Mouse (Mus musculus) adrenal gland, postnatal 25 days (tissue): ENCODE measurements around the gene Ptf1a. TPM values are rescaled to one million over a fixed set of nuclear protein-coding genes. Genes with fewer than 3 reads are reported as not detected.

Experiments used
- DNase-seq: peaks from one replicate; pipeline ENCODE4 v3.0.0; 2021; ENCODE audit warnings: mixed read lengths
- total RNA-seq: library from RNA; stranded (reverse); gene quantifications from 2 replicates; pipeline ENCODE4 v1.2.3, GENCODE M21; 2021

The Ptf1a gene
- total RNA-seq, 1 experiment from 2014 or later = not detected

DNA sequence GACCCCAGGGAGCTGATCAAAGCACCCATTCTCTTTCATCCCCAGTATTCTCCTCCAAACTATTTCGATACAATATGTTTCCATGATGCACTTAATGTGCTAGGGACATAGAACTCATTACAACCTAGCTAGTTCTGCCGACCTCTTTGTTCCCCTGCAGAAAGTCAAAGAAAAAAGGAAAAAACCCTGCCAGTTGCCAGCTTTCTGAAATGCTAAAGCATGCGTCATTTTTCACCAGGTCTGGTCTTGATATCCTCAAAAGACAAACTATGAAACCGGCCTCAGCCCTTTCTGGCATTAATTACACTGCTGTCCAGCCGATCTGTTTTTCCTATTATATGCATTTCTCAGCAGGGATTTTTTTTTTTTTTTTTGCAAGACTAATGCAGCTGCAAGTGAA lies 9.8 kb downstream of the Ptf1a start:
- DNase-seq = no peak

DNA sequence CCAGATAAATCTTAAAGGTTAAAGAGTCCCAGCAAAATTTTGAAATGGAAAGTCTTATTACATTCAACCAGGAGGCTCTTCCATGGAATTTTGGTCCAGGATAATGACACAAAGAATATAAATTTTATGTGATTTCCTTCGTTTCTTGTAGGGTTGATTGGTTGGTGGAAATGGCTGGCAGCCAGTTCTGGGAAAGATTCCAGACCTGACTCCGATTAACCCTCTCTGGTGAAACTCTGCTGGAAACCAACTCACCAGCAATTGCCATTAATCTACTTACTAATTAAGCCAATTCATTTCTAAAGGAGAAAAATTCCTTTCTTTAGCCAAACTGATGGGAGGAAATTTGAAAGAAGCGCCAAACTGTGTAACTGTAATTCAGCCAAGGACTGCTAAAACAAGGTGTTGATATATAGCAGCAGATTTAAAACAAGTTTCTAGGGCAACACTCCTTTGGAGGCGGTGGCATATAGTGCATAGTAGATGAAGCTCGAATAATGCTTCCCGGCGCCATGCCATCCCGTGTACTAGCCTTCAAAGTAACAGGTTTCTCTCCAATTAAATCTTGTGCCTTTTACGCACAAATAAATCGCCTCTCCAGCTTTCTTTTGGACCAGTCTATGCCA lies 10.5 kb downstream of the Ptf1a start:
- DNase-seq = no peak

DNA sequence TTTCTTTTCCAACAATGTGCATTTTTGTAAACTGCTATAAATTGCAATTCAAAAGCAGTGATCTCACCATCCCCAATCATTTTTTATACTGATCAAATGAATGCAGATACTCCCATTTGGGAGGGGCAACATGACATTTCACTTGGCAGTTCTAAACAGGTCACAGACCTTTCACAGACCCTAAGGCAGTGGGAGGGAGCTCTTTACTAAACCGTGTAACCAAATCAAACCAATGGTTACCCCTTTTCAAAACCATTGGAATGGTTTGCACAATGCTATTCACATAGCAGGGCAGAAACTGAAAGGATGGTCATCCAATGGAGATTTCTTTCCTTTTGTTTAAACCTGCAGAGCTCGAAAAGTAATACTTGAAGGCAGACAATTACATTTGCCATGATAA lies 13.3 kb downstream of the Ptf1a start:
- DNase-seq = no peak

DNA sequence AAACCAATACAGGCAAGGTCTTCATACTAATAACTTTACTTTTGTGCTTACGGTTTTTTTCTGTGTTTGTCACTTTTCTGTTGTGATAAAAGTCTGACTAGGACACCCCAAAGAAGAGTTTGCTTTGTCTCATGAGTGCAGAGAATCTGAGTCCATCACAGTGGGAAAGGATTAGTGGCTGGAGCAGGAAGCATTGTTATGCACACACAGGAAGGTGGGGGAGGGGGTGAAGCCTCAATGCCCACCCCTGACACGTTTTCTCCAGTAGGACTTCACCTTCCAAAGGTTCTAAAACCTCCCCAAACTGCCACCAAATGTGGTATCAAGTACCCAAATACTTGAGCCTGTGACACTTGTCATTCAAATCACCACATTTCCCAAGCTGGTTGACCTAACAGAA lies 16.5 kb downstream of the Ptf1a start:
- DNase-seq = no peak

DNA sequence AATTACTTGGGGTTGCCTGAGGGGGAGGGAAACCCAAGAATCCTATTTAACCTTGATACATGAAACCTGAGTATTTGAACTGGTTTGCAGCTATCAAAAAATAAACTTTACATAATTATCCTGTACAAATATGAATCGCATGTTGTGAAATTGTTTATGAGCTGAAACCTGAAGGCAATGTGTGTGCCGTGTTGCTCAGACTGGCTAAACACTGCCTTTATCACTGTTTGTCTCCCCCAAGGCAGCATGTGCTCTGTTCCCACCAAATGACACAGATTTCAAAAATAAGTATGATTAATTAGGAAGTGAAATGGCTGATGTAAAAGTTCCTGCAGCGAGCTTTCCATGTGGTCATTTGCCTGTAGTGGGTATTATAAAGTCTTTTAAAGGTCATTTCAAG lies 44.8 kb downstream of the Ptf1a start:
- no peak for DNase-seq

Other genes starting within 250 kb of the Ptf1a start
- not detected in 2 replicates for gene Armc3, start 246.4 kb upstream of the Ptf1a start, total RNA-seq
- 29.2 and 30.5 TPM in 2 replicates for gene Msrb2, start 74.2 kb upstream of the Ptf1a start, total RNA-seq
- gene 4921504E06Rik, start 108.3 kb downstream of the Ptf1a start, total RNA-seq = not detected in 2 replicates
- gene Otud1, start 212.1 kb downstream of the Ptf1a start, total RNA-seq = 6.2 and 8.0 TPM in 2 replicates